Comparison of ENCODE assay signal across 9 mouse cellular contexts in the genomic region with DNA sequence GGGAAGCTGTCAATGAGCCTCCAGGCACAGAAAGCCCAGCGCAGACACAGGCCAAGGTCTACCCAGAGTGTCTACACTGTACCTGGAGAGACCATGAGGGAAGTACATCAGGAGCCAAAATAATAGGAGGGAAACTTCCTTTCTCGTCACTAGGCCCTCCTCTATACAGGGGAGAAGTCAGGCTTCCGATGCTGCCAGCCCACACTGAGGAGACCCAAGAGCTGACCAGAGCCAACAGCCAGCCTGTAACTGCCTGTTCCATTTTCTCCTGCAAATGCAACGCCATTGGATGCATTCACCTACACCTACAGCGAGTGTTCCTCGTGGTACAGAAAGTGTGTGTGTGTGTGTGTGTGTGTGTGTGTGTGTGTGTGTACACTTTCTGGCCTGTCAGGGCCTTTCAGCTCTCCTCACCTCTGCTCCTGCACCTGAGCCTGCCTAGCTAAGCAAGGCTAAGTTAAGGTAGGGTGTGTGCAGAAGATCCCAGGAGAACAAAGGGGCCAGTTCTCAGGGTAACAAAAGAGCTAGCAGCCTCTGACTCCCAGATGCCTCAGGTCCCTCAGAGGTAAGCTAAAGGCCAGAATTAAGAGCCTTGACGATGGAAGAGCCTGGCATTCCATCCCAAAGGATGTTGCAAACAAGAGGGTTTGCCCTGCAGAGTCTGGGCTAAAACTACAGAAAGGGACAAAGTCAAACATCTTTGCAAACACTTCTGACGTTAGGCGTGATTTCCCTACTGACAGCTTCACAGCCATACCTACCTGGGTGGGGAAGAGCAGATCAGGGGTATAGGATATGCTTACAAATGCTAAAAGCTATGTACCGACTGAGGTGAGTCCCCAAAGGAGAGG. TPM values are rescaled to one million over a fixed set of nuclear protein-coding genes. Genes with fewer than 3 reads are reported as not detected.
DNase-seq lines count a peak whose midpoint lies in the region; ATAC-seq lines count a peak whose summit lies in the region.
"Had no signal": no experiment of that assay in that cellular context is flagged by ENCODE, and none has a peak within 500 bp of the region (broad histone marks: within the 10 kb centered on the region; RNA-seq: fewer than 3 reads in every experiment).

No protein-coding gene starts in this region.

- ATAC-seq in kidney, embryonic 14.5 days (ENCODE audit: low FRiP score, low TSS enrichment): no peak
- ATAC-seq in intestine, embryonic 16.5 days: no peak

- WGBS in kidney, embryonic 14.5 days: 4% methylated on average over 10 of the region's 10 CpGs
- WGBS in embryonic facial prominence, embryonic 10.5 days: 4% methylated on average over 10 of the region's 10 CpGs
- WGBS in intestine, embryonic 16.5 days: 5% methylated on average over 10 of the region's 10 CpGs

- peak overlapping the region; percentile 97 for H3K4me3 ChIP-seq in kidney, embryonic 14.5 days (ENCODE audit: low read length)
- H3K4me3 ChIP-seq in embryonic facial prominence, embryonic 10.5 days: peak overlapping the region; percentile 91
- H3K4me3 ChIP-seq in intestine, embryonic 16.5 days (ENCODE audit: low read length): peak overlapping the region; percentile 95

- H3K4me2 ChIP-seq in kidney, embryonic 14.5 days (replicated peaks; ENCODE audit: low read depth, low read length): peak overlapping the region; percentile 71
- peak overlapping the region; percentile 83 for H3K4me2 ChIP-seq in intestine, embryonic 16.5 days (ENCODE audit: low read depth, low read length)

- H3K36me3 ChIP-seq in kidney, embryonic 14.5 days (ENCODE audit: control insufficient read depth, insufficient read depth, low read length): peaks cover 5% of the 10 kb centered on the region; the same call in 1 of the 2 replicates
- H3K36me3 ChIP-seq in embryonic facial prominence, embryonic 10.5 days (replicated peaks): peaks cover 18% of the 10 kb centered on the region
- H3K36me3 ChIP-seq in intestine, embryonic 16.5 days (ENCODE audit: control insufficient read depth, insufficient read depth, low read length): 0 out of 2 replicates have a peak, but pooled peaks cover 2% of the 10 kb centered on the region

- peak overlapping the region; percentile 98 for H3K27ac ChIP-seq in kidney, embryonic 14.5 days (ENCODE audit: low read depth, low read length)
- H3K27ac ChIP-seq in embryonic facial prominence, embryonic 10.5 days (replicated peaks): peak overlapping the region; percentile 97
- H3K27ac ChIP-seq in intestine, embryonic 16.5 days (ENCODE audit: low read length): peak overlapping the region; percentile 96

- no peak for DNase-seq in kidney, adult 8-10 months
- peak; percentile 41 for DNase-seq in embryonic facial prominence, embryonic 10.5 days (ENCODE audit: low spot score)
- DNase-seq in naive thymus-derived CD4-positive, alpha-beta T cell, adult 2 months (ENCODE audit: low read depth): peak; percentile 11
- DNase-seq in spleen, postnatal 14 days (ENCODE audit: low spot score in 2 of 2): no peak
- no peak for DNase-seq in adrenal gland, postnatal 36 days
- no peak for DNase-seq in adrenal gland, postnatal 14 days

- H3K9ac ChIP-seq in kidney, embryonic 14.5 days (ENCODE audit: low read depth, low read length): peak overlapping the region; percentile 99
- H3K9ac ChIP-seq in intestine, embryonic 16.5 days (ENCODE audit: low read depth, low read length): peak overlapping the region; percentile 99

- H3K27me3 ChIP-seq in kidney, embryonic 14.5 days (ENCODE audit: control insufficient read depth, insufficient read depth, low read length): no peaks in the 10 kb centered on the region
- H3K27me3 ChIP-seq in embryonic facial prominence, embryonic 10.5 days (replicated peaks; ENCODE audit: low read depth, poor library complexity, severe bottlenecking): peaks cover 28% of the 10 kb centered on the region
- no peaks in the 10 kb centered on the region for H3K27me3 ChIP-seq in intestine, embryonic 16.5 days (replicated peaks; ENCODE audit: control insufficient read depth, insufficient read depth, low read length)

- H3K4me1 ChIP-seq in kidney, embryonic 14.5 days (ENCODE audit: control insufficient read depth, insufficient read depth, low read length): peaks cover 43% of the 10 kb centered on the region
- H3K4me1 ChIP-seq in embryonic facial prominence, embryonic 10.5 days: peaks cover 97% of the 10 kb centered on the region
- peaks cover 43% of the 10 kb centered on the region for H3K4me1 ChIP-seq in intestine, embryonic 16.5 days (ENCODE audit: control insufficient read depth, insufficient read depth, low read length)

- no peaks in the 10 kb centered on the region for H3K9me3 ChIP-seq in kidney, embryonic 14.5 days (ENCODE audit: control insufficient read depth, low read length)
- no peaks in the 10 kb centered on the region for H3K9me3 ChIP-seq in embryonic facial prominence, embryonic 10.5 days
- no peaks in the 10 kb centered on the region for H3K9me3 ChIP-seq in intestine, embryonic 16.5 days (ENCODE audit: control insufficient read depth, low read length)

RNA-seq across cellular contexts. Expression of gene Smad6, which starts 2.6 kb away (rescaled TPM):
- polyA plus RNA-seq in kidney, embryonic 14.5 days (2014; fragmentation: Nextera tagmentation; extraction: Ambion mirVana): 12.2 and 14.3 TPM in 2 replicates
- polyA plus RNA-seq in embryonic facial prominence, embryonic 10.5 days (2016; fragmentation: Nextera tagmentation; extraction: Ambion mirVana): 7.2 and 7.3 TPM in 2 replicates
- 3.9 and 8.1 TPM in 2 replicates for polyA plus RNA-seq in intestine, embryonic 16.5 days (2015; fragmentation: Nextera tagmentation; extraction: Ambion mirVana)
- total RNA-seq in adrenal gland, postnatal 36 days (2021): 10 to 100 TPM in 1 of 2 experiments, 1 to 10 TPM in 1; 6.3 to 12.7 TPM
- total RNA-seq in adrenal gland, postnatal 14 days (2021): 11.1 and 12.0 TPM in 2 replicates
- total RNA-seq: neutrophil, adult 5-6 weeks had no signal

Comparison
In these comparisons a context has a peak if more than half of its experiments do, and no peak if none do; other contexts are left out.
1. DNase-seq: peak in embryonic facial prominence, embryonic 10.5 days (single experiment) and naive thymus-derived CD4-positive, alpha-beta T cell, adult 2 months (single experiment); none in kidney, adult 8-10 months (0 of 2), spleen, postnatal 14 days (0 of 2), adrenal gland, postnatal 36 days (0 of 2) and adrenal gland, postnatal 14 days (single experiment).
2. Peak in every context shown above with its lines, with median percentiles within 50 percentile points of each other: H3K27ac ChIP-seq and H3K4me3 ChIP-seq.